Comparison of ENCODE assay signal across 24 mouse cellular contexts in the genomic region with DNA sequence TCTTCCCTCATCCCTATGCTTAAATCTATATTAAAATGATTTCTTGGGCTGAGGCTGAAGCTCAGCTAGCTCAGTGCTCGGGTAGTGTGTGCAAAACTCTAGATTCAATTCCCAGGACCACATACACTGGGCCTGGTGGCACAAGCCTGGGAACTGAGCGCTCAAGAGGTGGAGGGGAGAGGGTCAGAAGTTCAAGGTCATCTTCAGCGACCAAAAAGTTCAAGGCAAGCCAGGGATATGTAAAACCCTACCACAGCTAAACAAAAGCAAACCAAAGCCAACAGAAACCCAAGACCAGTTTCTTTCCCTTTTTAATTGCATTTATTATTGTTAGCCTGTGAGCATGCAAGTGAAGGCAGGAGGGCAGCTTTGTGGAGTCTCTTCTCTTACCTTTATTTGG. TPM values are rescaled to one million over a fixed set of nuclear protein-coding genes. Genes with fewer than 3 reads are reported as not detected.
A peak's percentile ranks its signal among the peaks of the same experiment; 100 is the strongest.
DNase-seq lines count a peak whose midpoint lies in the region; ATAC-seq lines count a peak whose summit lies in the region.
"Had no signal": no experiment of that assay in that cellular context is flagged by ENCODE, and none has a peak within 500 bp of the region (broad histone marks: within the 10 kb centered on the region; RNA-seq: fewer than 3 reads in every experiment).

No protein-coding gene starts in this region.

- H3K27me3 ChIP-seq in midbrain, embryonic 11.5 days (ENCODE audit: control insufficient read depth, insufficient read depth, low read length), result no peaks in the 10 kb centered on the region
- no peaks in the 10 kb centered on the region for H3K27me3 ChIP-seq in midbrain, embryonic 15.5 days (replicated peaks)
- H3K27me3 ChIP-seq: Patski had no signal

- H3K4me2 ChIP-seq in midbrain, embryonic 11.5 days, result no peak overlapping the region
- H3K4me2 ChIP-seq in midbrain, embryonic 15.5 days, result no peak overlapping the region

- WGBS in midbrain, embryonic 11.5 days, result 74% methylated on average over 3 of the region's 3 CpGs
- WGBS in midbrain, embryonic 15.5 days, result 76% methylated on average over 3 of the region's 3 CpGs

- no peak overlapping the region for H3K4me3 ChIP-seq in midbrain, embryonic 11.5 days (ENCODE audit: low read depth, low read length)
- no peak overlapping the region for H3K4me3 ChIP-seq in midbrain, embryonic 15.5 days

- H3K9ac ChIP-seq in midbrain, embryonic 11.5 days (ENCODE audit: low read length), result no peak overlapping the region
- no peak overlapping the region for H3K9ac ChIP-seq in midbrain, embryonic 15.5 days

- DNase-seq in midbrain, embryonic 11.5 days (ENCODE audit: low spot score, missing footprints), result peak; percentile 19
- peak; percentile 61 for DNase-seq in ES-CJ7 (ENCODE audit: low read depth, low spot score)
- DNase-seq in R1 (ENCODE audit: low read depth, low spot score), result peak; percentile 82
- peak; percentile 50 for DNase-seq in ZHBTc4 (ENCODE audit: low read depth, low spot score)
- no peak for DNase-seq in gastrocnemius, adult 18-20 months (ENCODE audit: low spot score)
- DNase-seq in thymus, postnatal 0 days (ENCODE audit: low spot score), result no peak
- DNase-seq: adrenal gland, adult 2 months; adrenal gland, adult 8-10 months; adrenal gland, postnatal 10 days; adrenal gland, postnatal 14 days; adrenal gland, postnatal 25 days; adrenal gland, postnatal 36 days; B cell, adult 2 months; cerebellum, adult 11 months; cerebellum, adult 11-12 months; cerebellum, adult 18-20 months; cerebellum, adult 2 months; cerebellum, adult 8-10 months had no signal

- no peaks in the 10 kb centered on the region for H3K36me3 ChIP-seq in midbrain, embryonic 11.5 days (ENCODE audit: control insufficient read depth, insufficient read depth, low read length)
- H3K36me3 ChIP-seq in midbrain, embryonic 15.5 days (replicated peaks), result no peaks in the 10 kb centered on the region
- H3K36me3 ChIP-seq: G1E had no signal

- peaks cover 3% of the 10 kb centered on the region for H3K4me1 ChIP-seq in midbrain, embryonic 11.5 days (ENCODE audit: control insufficient read depth, insufficient read depth, low read length)
- H3K4me1 ChIP-seq in midbrain, embryonic 15.5 days, result peaks cover 2% of the 10 kb centered on the region

- H3K9me3 ChIP-seq in midbrain, embryonic 11.5 days (ENCODE audit: control insufficient read depth, low read length), result no peaks in the 10 kb centered on the region
- no peaks in the 10 kb centered on the region for H3K9me3 ChIP-seq in midbrain, embryonic 15.5 days
- H3K9me3 ChIP-seq: G1E had no signal

- no peak for ATAC-seq in midbrain, embryonic 11.5 days (ENCODE audit: low FRiP score)
- no peak for ATAC-seq in midbrain, embryonic 15.5 days (replicated peaks)
- no peak for ATAC-seq in erythroid progenitor cell, adult 5-6 weeks (replicated peaks; ENCODE audit: low FRiP score, poor library complexity, severe bottlenecking)
- ATAC-seq: activated CD4-positive, CD25-positive, alpha-beta regulatory T cell, adult 4 months; CD4-positive, CD25-positive, alpha-beta regulatory T cell, adult 4 months; Patski had no signal

- H3K27ac ChIP-seq in midbrain, embryonic 11.5 days (ENCODE audit: low read depth, low read length), result no peak overlapping the region
- H3K27ac ChIP-seq in midbrain, embryonic 15.5 days, result no peak overlapping the region

RNA-seq across cellular contexts. Expression of a gene that starts 4.1 kb away (rescaled TPM):
- 2.4 and 3.3 TPM in 2 replicates for polyA plus RNA-seq in midbrain, embryonic 11.5 days (2014; fragmentation: Nextera tagmentation; extraction: Ambion mirVana)
- 5.1 and 6.1 TPM in 2 replicates for polyA plus RNA-seq in midbrain, embryonic 15.5 days (2015; fragmentation: Nextera tagmentation; extraction: Ambion mirVana)
- total RNA-seq in gastrocnemius, adult 18-20 months (2021), result 100 to 1,000 TPM; 103 to 116 TPM
- 2.7 and 2.8 TPM in 2 replicates for polyA plus RNA-seq in thymus, postnatal 0 days (2015; fragmentation: Nextera tagmentation; extraction: Ambion mirVana)
- 2.2 and 4.2 TPM in 2 replicates for total RNA-seq in erythroid progenitor cell, adult 5-6 weeks (2015; ENCODE audit: low replicate concordance)
- total RNA-seq in erythroid progenitor cell, adult 5-6 weeks (2017; ENCODE audit: low replicate concordance), result 0.51 and 1.5 TPM in 2 replicates

Comparison
In these comparisons a context has a peak if more than half of its experiments do, and no peak if none do; other contexts are left out.
1. DNase-seq: peak in midbrain, embryonic 11.5 days (single experiment), ES-CJ7 (single experiment), R1 (single experiment) and ZHBTc4 (single experiment); none in gastrocnemius, adult 18-20 months (single experiment) and thymus, postnatal 0 days (single experiment).